Mouse (Mus musculus): Measurements from ENCODE around the gene Washc1. TPM values are rescaled to one million over a fixed set of nuclear protein-coding genes. Genes with fewer than 3 reads are reported as not detected.

Washc1 gene
- polyA plus RNA-seq, 1 experiment from 2014 or later: 38.5 TPM

Other genes starting within 250 kb of the Washc1 start
- gene Ralbp1, start 225.7 kb upstream of the Washc1 start, polyA plus RNA-seq (2016; fragmentation: Nextera tagmentation; extraction: Ambion mirVana): 49.3 and 50.9 TPM in 2 replicates
- gene Twsg1, start 160.3 kb upstream of the Washc1 start, polyA plus RNA-seq (2016; fragmentation: Nextera tagmentation; extraction: Ambion mirVana): 100 and 108 TPM in 2 replicates
- gene Ankrd12, start 34.5 kb upstream of the Washc1 start, polyA plus RNA-seq (2016; fragmentation: Nextera tagmentation; extraction: Ambion mirVana): 70.7 and 78.1 TPM in 2 replicates
- gene Ndufv2, start 10.0 kb upstream of the Washc1 start, polyA plus RNA-seq (2016; fragmentation: Nextera tagmentation; extraction: Ambion mirVana): 265 and 282 TPM in 2 replicates
- 19.4 and 20.2 TPM in 2 replicates for gene Ddx11, start 12.0 kb downstream of the Washc1 start, polyA plus RNA-seq (2016; fragmentation: Nextera tagmentation; extraction: Ambion mirVana)

Data from hindbrain, embryonic 12.5 days (tissue).